Mouse (Mus musculus): ENCODE results near the gene Fgr.

DNA sequence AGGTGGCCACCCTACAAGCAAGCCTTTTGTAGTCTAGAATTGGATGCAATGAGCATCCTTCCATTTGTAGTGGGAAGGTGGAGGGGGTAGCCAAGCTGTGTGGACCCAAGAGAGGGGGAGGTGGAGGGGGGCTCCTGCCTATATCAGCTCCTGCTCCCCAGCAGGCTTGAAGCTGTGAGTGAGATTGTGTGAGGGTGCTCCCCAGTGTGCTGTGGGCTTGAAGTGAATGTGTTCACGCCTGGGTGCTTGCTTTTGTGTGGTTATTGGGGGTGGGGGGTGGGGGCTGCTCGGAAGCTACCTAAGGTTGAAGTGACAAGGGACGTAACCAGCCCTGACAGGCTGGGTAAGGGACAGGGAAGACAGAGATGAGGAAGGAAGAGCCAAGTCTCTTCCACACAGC lies 1.9 kb downstream of the Fgr start:
- TF ChIP-seq CTCF (IDR thresholded peaks at IDR 0.05; ENCODE audit: insufficient read depth, low read depth, low read length) (no peak), POLR2A (IDR thresholded peaks at IDR 0.05; ENCODE audit: insufficient read depth, low read depth, low read length) (no peak)

All from olfactory bulb, adult 2 months (tissue).